ENCODE assay signal across 21 mouse cellular contexts in the genomic region with DNA sequence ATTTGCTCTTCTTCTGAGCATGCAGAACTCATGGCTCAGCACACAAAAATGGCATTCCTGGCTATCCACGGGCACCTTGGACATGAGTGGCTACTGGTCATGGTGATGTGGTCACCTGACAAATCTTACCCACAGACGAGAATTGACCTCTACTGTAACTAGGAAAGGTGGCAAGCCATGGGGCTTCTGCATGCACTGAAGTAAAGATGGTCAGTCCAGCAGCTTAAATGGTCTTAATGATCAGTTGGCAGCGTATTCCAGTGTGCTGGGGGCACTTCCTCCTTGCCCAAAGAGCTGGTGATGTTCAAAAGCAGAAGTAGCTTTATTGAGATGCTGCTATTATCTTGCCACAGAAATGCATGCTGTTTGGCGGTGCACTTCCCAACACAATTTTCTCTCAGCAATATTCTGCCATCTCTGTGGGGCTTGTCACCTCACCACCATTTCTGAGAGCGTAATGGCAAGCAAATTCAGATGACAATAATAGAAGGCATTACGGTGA.
DNase-seq lines count a peak whose midpoint lies in the region; ATAC-seq and TF ChIP-seq lines count a peak whose summit lies in the region.
"Had no signal": no experiment of that assay in that cellular context is flagged by ENCODE, and none has a peak within 500 bp of the region (broad histone marks: within the 10 kb centered on the region; RNA-seq: fewer than 3 reads in every experiment).

No protein-coding gene starts in this region.

- no peak overlapping the region for H3K4me2 ChIP-seq in kidney, embryonic 15.5 days
- H3K4me2 ChIP-seq: embryonic facial prominence, embryonic 13.5 days; forebrain, embryonic 12.5 days; hindbrain, embryonic 13.5 days had no signal

- no peaks in the 10 kb centered on the region for H3K9me3 ChIP-seq in kidney, embryonic 15.5 days (replicated peaks)
- no peaks in the 10 kb centered on the region for H3K9me3 ChIP-seq in MEL (replicated peaks; ENCODE audit: insufficient read depth, low read length)
- H3K9me3 ChIP-seq: embryonic facial prominence, embryonic 13.5 days; forebrain, embryonic 12.5 days; G1E; hindbrain, embryonic 13.5 days had no signal

- ATAC-seq in kidney, embryonic 15.5 days (replicated peaks; ENCODE audit: low FRiP score): no peak
- ATAC-seq in common myeloid progenitor, adult 5-6 weeks (replicated peaks; ENCODE audit: low read depth, poor library complexity, severe bottlenecking): peak; percentile 81
- ATAC-seq in monocyte, adult 5-6 weeks (replicated peaks; ENCODE audit: insufficient number of reproducible peaks, low FRiP score, low TSS enrichment, poor library complexity, severe bottlenecking): peak; percentile 59
- ATAC-seq: CD4-positive, CD25-positive, alpha-beta regulatory T cell, adult 4 months; forebrain, embryonic 16.5 days; hindbrain, postnatal 0 days had no signal

- no peaks in the 10 kb centered on the region for H3K79me2 ChIP-seq in MEL (ENCODE audit: control insufficient read depth, insufficient read depth, low read length, poor library complexity)

- peak in 1 of 2 experiments; percentile 66; a peak in 1 of 4 replicates for TF ChIP-seq EP300 in MEL (IDR thresholded peaks at IDR 0.05; ENCODE audit: low read depth in 1 of 2, low read length in 2 of 2)

- H3K27me3 ChIP-seq in kidney, embryonic 15.5 days: no peaks in the 10 kb centered on the region
- H3K27me3 ChIP-seq in MEL (ENCODE audit: control insufficient read depth in 1 of 2, insufficient read depth in 2 of 2, low read length in 2 of 2): no peaks in the 10 kb centered on the region
- H3K27me3 ChIP-seq: embryonic facial prominence, embryonic 13.5 days; forebrain, embryonic 12.5 days; hindbrain, embryonic 13.5 days had no signal

- H3K4me3 ChIP-seq in kidney, embryonic 15.5 days (replicated peaks): no peak overlapping the region
- H3K4me3 ChIP-seq in MEL (ENCODE audit: control insufficient read depth in 1 of 2, insufficient read depth in 1 of 2, low read depth in 2 of 2, low read length in 2 of 2): no peak overlapping the region
- H3K4me3 ChIP-seq: embryonic facial prominence, embryonic 13.5 days; forebrain, embryonic 12.5 days; hindbrain, embryonic 13.5 days had no signal

- H3K27ac ChIP-seq in kidney, embryonic 15.5 days: peak overlapping the region; percentile 85
- H3K27ac ChIP-seq in MEL (ENCODE audit: control insufficient read depth, low read depth, low read length): no peak overlapping the region
- H3K27ac ChIP-seq: embryonic facial prominence, embryonic 13.5 days; forebrain, embryonic 12.5 days; hindbrain, embryonic 13.5 days; hindbrain, postnatal 0 days had no signal

- no peak for TF ChIP-seq RAD21 in MEL (IDR thresholded peaks at IDR 0.05; ENCODE audit: low read depth, low read length)

- H3K9ac ChIP-seq in kidney, embryonic 15.5 days: no peak overlapping the region
- H3K9ac ChIP-seq in MEL (ENCODE audit: control insufficient read depth, low read depth, low read length, poor library complexity, severe bottlenecking): no peak overlapping the region
- H3K9ac ChIP-seq: embryonic facial prominence, embryonic 13.5 days; forebrain, embryonic 12.5 days; hindbrain, embryonic 13.5 days had no signal

- DNase-seq in kidney, postnatal 14 days: no peak
- DNase-seq in MEL (ENCODE audit: low read depth, low spot score): peak; percentile 70
- DNase-seq in lung, postnatal 4 days: no peak
- DNase-seq in embryo, embryonic 10.5 days (ENCODE audit: low spot score): no peak
- DNase-seq in spleen, postnatal 36 days (ENCODE audit: low spot score in 2 of 2): no peak
- DNase-seq: adrenal gland, adult 8-10 months; adrenal gland, postnatal 36 days; B cell, adult 2 months; cerebellum, adult 2 months; cerebellum, postnatal 10 days; heart, postnatal 10 days had no signal

- 93% methylated on average over 6 of the region's 6 CpGs for WGBS in kidney, embryonic 15.5 days

- no peak for TF ChIP-seq CTCF in MEL (IDR thresholded peaks at IDR 0.05 in 2 of 3, conservative IDR thresholded peaks at IDR 0.05 in 1 of 3; ENCODE audit: control insufficient read depth in 1 of 3, insufficient read depth in 1 of 3, low read depth in 2 of 3, low read length in 3 of 3, poor library complexity in 1 of 3, severe bottlenecking in 1 of 3)

- TF ChIP-seq POLR2A in MEL (IDR thresholded peaks at IDR 0.05; ENCODE audit: control insufficient read depth in 1 of 2, insufficient read depth in 1 of 2, low read depth in 1 of 2, low read length in 2 of 2, poor library complexity in 1 of 2): no peak

- H3K4me1 ChIP-seq in kidney, embryonic 15.5 days: peaks cover 40% of the 10 kb centered on the region
- H3K4me1 ChIP-seq in MEL (ENCODE audit: control insufficient read depth in 1 of 2, insufficient read depth in 2 of 2, low read length in 2 of 2): peaks cover 2 to 14% of the 10 kb centered on the region in 2 experiments

- no peaks in the 10 kb centered on the region for H3K36me3 ChIP-seq in kidney, embryonic 15.5 days
- H3K36me3 ChIP-seq in MEL (ENCODE audit: control insufficient read depth in 1 of 2, insufficient read depth in 2 of 2, low read length in 2 of 2): peaks cover 0 to 15% of the 10 kb centered on the region in 2 experiments; a peak in 2 of 4 replicates
- H3K36me3 ChIP-seq: embryonic facial prominence, embryonic 13.5 days; G1E had no signal

TF ChIP-seq in MEL, 35 proteins besides CTCF, POLR2A, EP300 and RAD21:
- TF ChIP-seq ZNF384 (IDR thresholded peaks at IDR 0.05; ENCODE audit: low read depth, low read length): no peak
- TF ChIP-seq SMC3 (IDR thresholded peaks at IDR 0.05; ENCODE audit: low read depth, low read length): no peak
- peak; percentile 45 for TF ChIP-seq RCOR1 (IDR thresholded peaks at IDR 0.05; ENCODE audit: low read depth, low read length)
- 0 out of 2 replicates have a peak, but pooled peaks have one; percentile 21 for TF ChIP-seq BHLHE40 (IDR thresholded peaks at IDR 0.05; ENCODE audit: borderline replicate concordance, low read depth, low read length)
- no peak for TF ChIP-seq ZKSCAN1 (IDR thresholded peaks at IDR 0.05; ENCODE audit: low read depth, low read length)
- no peak for TF ChIP-seq GABPA (IDR thresholded peaks at IDR 0.05; ENCODE audit: low read depth, low read length)
- peak; percentile 49; the same call in 1 of the 2 replicates for TF ChIP-seq MYC (IDR thresholded peaks at IDR 0.05; ENCODE audit: low read depth, low read length)
- TF ChIP-seq ZMIZ1 (IDR thresholded peaks at IDR 0.05; ENCODE audit: low read depth, low read length): no peak
- TF ChIP-seq MAZ (IDR thresholded peaks at IDR 0.05; ENCODE audit: low read depth, low read length): 0 out of 2 replicates have a peak, but pooled peaks have one; percentile 62
- TF ChIP-seq MEF2A (IDR thresholded peaks at IDR 0.05; ENCODE audit: extremely low read depth, insufficient replicate concordance, low read depth, low read length, poor library complexity, severe bottlenecking): no peak
- TF ChIP-seq GATA1 (IDR thresholded peaks at IDR 0.05; ENCODE audit: low read depth, low read length): 0 out of 2 replicates have a peak, but pooled peaks have one; percentile 35
- no peak for TF ChIP-seq POLR2AphosphoS5 (IDR thresholded peaks at IDR 0.05; ENCODE audit: borderline replicate concordance, low read depth, low read length)
- TF ChIP-seq ELF1 (IDR thresholded peaks at IDR 0.05; ENCODE audit: low read depth, low read length): no peak
